Mouse (Mus musculus) kidney, embryonic 14.5 days (tissue): ENCODE results near the gene Ogdhl. TPM values are rescaled to one million over a fixed set of nuclear protein-coding genes. Genes with fewer than 3 reads are reported as not detected.
"Not testable (repeated sequence)": the region's sequence is repeated elsewhere in the genome, so short reads cannot be mapped to it uniquely, and the experiment has no call there.

Experiments
- ATAC-seq: fragments of 200-750 bp; cut with Nextera tagmentation; 2 replicates; pipeline ENCODE4 v1.8.0; 2017; ENCODE audit warnings: moderate number of reproducible peaks, mild to moderate bottlenecking, moderate TSS enrichment, moderate library complexity; ENCODE audit not compliant: low FRiP score, low TSS enrichment
- H3K27ac ChIP-seq: fragments of 300-500 bp; sonication (generic); 2 replicates; pipeline ENCODE4 v1.5.1; 2014; ENCODE audit warnings: low read depth, mild to moderate bottlenecking, low read length, moderate library complexity, mixed read lengths
- H3K27me3 ChIP-seq: fragments of 300-500 bp; sonication (generic); 2 replicates; pipeline ENCODE4 v1.6.1; 2014; ENCODE audit warnings: mild to moderate bottlenecking, low read length; ENCODE audit not compliant: control insufficient read depth, insufficient read depth
- H3K36me3 ChIP-seq: fragments of 300-500 bp; sonication (generic); 2 replicates; pipeline ENCODE4 v1.6.1; 2014; ENCODE audit warnings: low read length, mixed read lengths; ENCODE audit not compliant: control insufficient read depth, insufficient read depth
- H3K4me1 ChIP-seq: fragments of 300-500 bp; sonication (generic); 2 replicates; pipeline ENCODE4 v1.6.1; 2014; ENCODE audit warnings: low read length, mixed read lengths; ENCODE audit not compliant: control insufficient read depth, insufficient read depth
- H3K4me2 ChIP-seq: fragments of 300-500 bp; sonication (generic); replicated peaks from 2 replicates; pipeline ENCODE4 v1.6.1; 2014; ENCODE audit warnings: low read depth, mild to moderate bottlenecking, low read length
- H3K4me3 ChIP-seq: fragments of 300-500 bp; sonication (generic); 2 replicates; pipeline ENCODE4 v1.5.1; 2014; ENCODE audit warnings: mild to moderate bottlenecking, low read length
- H3K9ac ChIP-seq: fragments of 300-500 bp; sonication (generic); 2 replicates; pipeline ENCODE4 v1.6.1; 2014; ENCODE audit warnings: low read depth, mild to moderate bottlenecking, low read length, moderate library complexity
- H3K9me3 ChIP-seq: fragments of 300-500 bp; sonication (generic); 2 replicates; pipeline ENCODE4 v1.6.1; 2016; ENCODE audit warnings: low read length; ENCODE audit not compliant: control insufficient read depth
- WGBS: fragments of 180-500 bp; shearing (Covaris S2); extraction: QIAGEN DNeasy Blood & Tissue Kit; methylation state at CpG from one replicate; pipeline ENCODE4 v1.1.7; 2014; 5-methylcytosine and 5-hydroxymethylcytosine counted together
- polyA plus RNA-seq: library from polyadenylated mRNA; unstranded; fragments of >200 nt; fragmentation: Nextera tagmentation; extraction: Ambion mirVana; gene quantifications from 2 replicates; pipeline ENCODE4 v1.2.1, GENCODE M21; 2014

The Ogdhl gene
- polyA plus RNA-seq, 1 experiment from 2014 or later, result 11.3 TPM

DNA sequence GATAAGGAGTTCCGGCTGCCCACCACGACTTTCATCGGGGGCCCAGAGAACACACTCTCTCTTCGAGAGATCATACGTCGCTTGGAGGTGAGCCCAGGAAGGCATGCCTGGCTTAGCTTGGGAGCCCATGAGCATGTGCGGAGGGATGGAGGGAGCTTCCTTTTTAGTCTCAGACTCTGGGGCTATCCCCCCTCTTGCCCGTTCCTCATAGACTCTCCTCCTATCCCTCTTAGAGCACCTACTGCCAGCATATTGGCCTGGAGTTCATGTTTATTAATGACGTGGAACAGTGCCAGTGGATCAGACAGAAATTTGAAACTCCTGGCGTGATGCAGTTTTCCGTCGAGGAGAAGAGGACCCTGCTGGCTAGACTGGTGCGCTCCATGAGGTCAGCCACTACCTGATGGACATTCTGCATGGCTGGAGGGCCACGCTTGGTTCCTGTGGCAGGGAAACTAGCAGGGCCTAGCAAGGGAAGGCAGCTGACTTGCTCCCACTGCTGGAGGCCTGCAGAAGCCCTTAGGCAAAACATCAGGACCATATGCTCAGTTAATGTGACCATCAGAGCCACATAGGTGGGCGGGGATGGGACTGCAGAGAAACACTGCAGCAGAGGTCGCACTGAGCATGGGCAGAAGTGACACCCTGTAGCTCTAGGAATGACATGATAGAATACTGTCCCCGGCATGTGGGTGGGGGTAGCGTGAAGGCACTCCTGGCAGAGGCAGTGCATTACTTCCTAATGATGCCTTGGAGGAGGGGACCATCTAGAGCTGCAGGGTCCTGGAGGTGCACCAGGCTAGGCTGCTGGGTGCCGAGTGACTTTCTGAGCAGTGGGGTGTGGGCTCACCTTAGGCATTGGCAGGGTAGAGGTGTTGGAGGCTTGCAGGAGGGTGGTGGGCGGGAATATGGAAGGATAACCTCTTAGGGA lies 11.0 kb downstream of the Ogdhl start:
- Histone ChIP-seq H3K4me3 (no peak overlapping the region), H3K36me3 (peaks cover 2% of the 10 kb centered on the region; the same call in 1 of the 2 replicates), H3K27me3 (no peaks in the 10 kb centered on the region), H3K9ac (no peak overlapping the region), H3K4me2 (no peak overlapping the region), H3K4me1 (no peaks in the 10 kb centered on the region), H3K9me3 (no peaks in the 10 kb centered on the region), H3K27ac (no peak overlapping the region)
- 72% methylated on average over 20 of the region's 20 CpGs for WGBS
- no peak for ATAC-seq

DNA sequence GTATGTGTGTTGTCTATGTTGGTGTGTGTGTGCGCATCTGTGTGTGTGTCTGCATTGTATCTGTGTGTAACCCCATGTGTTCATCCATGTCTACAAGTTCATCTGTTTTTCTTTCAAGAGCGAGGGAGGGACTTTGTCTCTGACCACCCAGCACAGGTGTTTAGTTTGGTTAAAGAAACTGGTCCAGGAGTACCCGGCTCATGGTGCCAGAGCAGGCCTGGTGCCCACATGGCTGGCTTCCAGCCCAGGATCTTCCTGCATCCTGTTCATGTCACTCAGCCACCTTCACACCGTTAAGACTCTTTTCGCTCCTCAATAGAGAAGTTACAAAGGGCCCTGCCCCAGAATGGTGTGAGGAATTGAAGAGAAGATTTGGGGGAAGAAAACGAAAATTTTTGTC lies 14.2 kb downstream of the Ogdhl start:
- no peak overlapping the region for H3K9ac ChIP-seq
- H3K4me3 ChIP-seq, result no peak overlapping the region
- 87% methylated on average over 6 of the region's 6 CpGs for WGBS
- H3K9me3 ChIP-seq, result no peaks in the 10 kb centered on the region
- no peaks in the 10 kb centered on the region for H3K27me3 ChIP-seq
- H3K4me2 ChIP-seq, result no peak overlapping the region
- H3K36me3 ChIP-seq, result peaks cover 6% of the 10 kb centered on the region; the same call in 1 of the 2 replicates
- ATAC-seq, result no peak
- no peaks in the 10 kb centered on the region for H3K4me1 ChIP-seq
- H3K27ac ChIP-seq, result no peak overlapping the region

GRCm38 (mm10) chr14:32336547-32336946 lies 14.7 kb downstream of the Ogdhl start:
- WGBS, result 86% methylated on average over 11 of the region's 11 CpGs
- H3K36me3 ChIP-seq, result peaks cover 6% of the 10 kb centered on the region; the same call in 1 of the 2 replicates
- no peak overlapping the region for H3K4me2 ChIP-seq
- H3K9ac ChIP-seq, result no peak overlapping the region
- H3K9me3 ChIP-seq, result no peaks in the 10 kb centered on the region
- no peak overlapping the region for H3K27ac ChIP-seq
- H3K4me1 ChIP-seq, result no peaks in the 10 kb centered on the region
- no peak for ATAC-seq
- no peaks in the 10 kb centered on the region for H3K27me3 ChIP-seq
- no peak overlapping the region for H3K4me3 ChIP-seq

GRCm38 (mm10) chr14:32341823-32342222 lies 20.0 kb downstream of the Ogdhl start:
- Histone ChIP-seq H3K9ac (no peak overlapping the region), H3K27ac (no peak overlapping the region), H3K4me2 (no peak overlapping the region), H3K4me1 (no peaks in the 10 kb centered on the region), H3K36me3 (peaks cover 8% of the 10 kb centered on the region; the same call in 1 of the 2 replicates), H3K27me3 (no peaks in the 10 kb centered on the region), H3K9me3 (no peaks in the 10 kb centered on the region), H3K4me3 (no peak overlapping the region)
- ATAC-seq, result no peak
- 96% methylated on average over 7 of the region's 7 CpGs for WGBS

DNA sequence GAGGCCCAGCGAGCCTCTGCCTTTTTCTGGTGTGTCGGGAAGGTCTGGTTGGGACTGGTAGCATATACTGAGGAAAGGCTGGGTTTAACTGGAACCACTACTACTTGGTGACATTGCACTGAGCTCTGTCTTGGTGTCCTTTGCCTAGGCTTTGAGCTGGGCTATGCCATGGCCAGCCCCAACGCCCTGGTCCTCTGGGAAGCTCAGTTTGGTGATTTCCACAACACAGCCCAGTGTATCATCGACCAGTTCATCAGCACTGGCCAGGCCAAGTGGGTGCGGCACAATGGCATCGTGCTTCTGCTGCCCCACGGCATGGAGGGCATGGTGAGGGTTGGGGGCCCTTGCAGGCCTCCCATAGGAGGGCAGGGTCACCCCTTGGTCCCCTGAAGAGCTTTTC lies 22.4 kb downstream of the Ogdhl start:
- H3K9ac ChIP-seq, result no peak overlapping the region
- 90% methylated on average over 7 of the region's 7 CpGs for WGBS

DNA sequence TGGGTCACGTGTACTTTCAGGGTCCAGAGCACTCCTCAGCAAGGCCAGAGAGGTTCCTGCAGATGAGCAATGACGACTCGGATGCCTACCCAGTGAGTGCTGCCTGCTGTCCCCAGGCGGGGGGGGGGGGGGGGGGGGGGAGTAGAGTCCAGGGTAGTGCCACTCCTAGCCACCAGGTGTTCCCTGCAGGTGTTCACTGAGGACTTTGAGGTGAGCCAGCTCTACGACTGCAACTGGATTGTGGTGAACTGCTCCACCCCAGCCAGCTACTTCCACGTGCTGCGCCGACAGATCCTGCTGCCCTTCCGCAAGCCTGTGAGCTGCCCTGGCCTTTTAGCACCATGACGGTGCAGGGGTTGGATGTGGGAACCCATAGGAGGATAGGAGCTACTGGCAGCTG lies 22.9 kb downstream of the Ogdhl start:
- no peak overlapping the region for H3K9ac ChIP-seq
- H3K27ac ChIP-seq, result no peak overlapping the region
- no peak overlapping the region for H3K4me2 ChIP-seq
- peaks cover 5% of the 10 kb centered on the region; the same call in 1 of the 2 replicates for H3K36me3 ChIP-seq
- H3K27me3 ChIP-seq, result no peaks in the 10 kb centered on the region
- no peaks in the 10 kb centered on the region for H3K9me3 ChIP-seq
- no peaks in the 10 kb centered on the region for H3K4me1 ChIP-seq
- no peak for ATAC-seq
- 93% methylated on average over 7 of the region's 10 CpGs for WGBS
- H3K4me3 ChIP-seq, result no peak overlapping the region

More for the DNA sequence above, 22.4 kb downstream of the Ogdhl start:
- H3K4me2 ChIP-seq, result no peak overlapping the region
- ATAC-seq, result no peak
- H3K9me3 ChIP-seq, result no peaks in the 10 kb centered on the region
- H3K36me3 ChIP-seq, result peaks cover 5% of the 10 kb centered on the region; the same call in 1 of the 2 replicates
- no peaks in the 10 kb centered on the region for H3K27me3 ChIP-seq
- no peak overlapping the region for H3K27ac ChIP-seq
- H3K4me3 ChIP-seq, result no peak overlapping the region
- no peaks in the 10 kb centered on the region for H3K4me1 ChIP-seq

GRCm38 (mm10) chr14:32347307-32347706 lies 25.5 kb downstream of the Ogdhl start:
- Histone ChIP-seq H3K27me3 (no peaks in the 10 kb centered on the region), H3K36me3 (0 out of 2 replicates have a peak, but pooled peaks cover 1% of the 10 kb centered on the region), H3K4me2 (no peak overlapping the region), H3K9me3 (no peaks in the 10 kb centered on the region), H3K27ac (no peak overlapping the region), H3K9ac (no peak overlapping the region), H3K4me1 (no peaks in the 10 kb centered on the region), H3K4me3 (no peak overlapping the region)
- 94% methylated on average over 9 of the region's 9 CpGs for WGBS
- ATAC-seq, result no peak

DNA sequence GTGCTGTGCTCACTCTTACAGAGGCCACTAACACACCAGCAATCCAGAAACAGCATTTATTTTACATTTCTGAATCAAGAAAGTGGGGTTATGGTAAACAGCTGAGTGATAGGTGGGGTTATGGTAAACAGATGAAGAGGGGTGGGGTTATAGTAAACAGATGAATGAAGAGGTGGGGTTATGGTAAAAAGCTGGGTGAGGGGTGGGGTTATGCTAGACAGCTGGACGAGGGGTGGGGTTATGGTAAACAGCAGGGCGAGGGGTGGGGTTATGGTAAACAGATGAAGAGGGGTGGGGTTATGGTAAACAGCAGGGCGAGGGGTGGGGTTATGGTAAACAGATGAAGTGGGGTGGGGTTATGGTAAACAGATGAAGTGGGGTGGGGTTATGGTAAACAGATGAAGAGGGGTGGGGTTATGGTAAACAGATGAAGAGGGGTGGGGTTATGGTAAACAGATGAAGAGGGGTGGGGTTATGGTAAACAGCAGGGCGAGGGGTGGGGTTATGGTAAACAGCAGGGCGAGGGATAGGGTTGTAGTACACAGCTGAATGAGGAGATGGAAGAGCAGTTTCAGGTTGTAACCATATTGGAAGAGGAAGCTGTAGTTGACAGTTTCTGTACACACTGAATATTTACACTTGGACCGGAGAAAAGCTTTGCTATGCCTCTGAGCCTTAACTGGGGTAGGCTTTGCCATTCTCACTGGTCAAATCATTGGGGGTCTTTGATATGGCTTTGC lies 29.5 kb downstream of the Ogdhl start:
- H3K9me3 ChIP-seq, ATAC-seq, H3K4me2 ChIP-seq, H3K36me3 ChIP-seq, H3K4me1 ChIP-seq, H3K4me3 ChIP-seq, H3K27ac ChIP-seq, H3K27me3 ChIP-seq, H3K9ac ChIP-seq: not testable (repeated sequence)
- WGBS, result 30% methylated on average over 6 of the region's 6 CpGs

- H3K27ac ChIP-seq, result no peak overlapping the region
- ATAC-seq, result no peak
- no peak overlapping the region for H3K4me2 ChIP-seq
- H3K9ac ChIP-seq, result no peak overlapping the region
- WGBS, result 50% methylated on average over 7 of the region's 7 CpGs
- no peaks in the 10 kb centered on the region for H3K27me3 ChIP-seq
- H3K4me1 ChIP-seq, result no peaks in the 10 kb centered on the region
- H3K9me3 ChIP-seq, result no peaks in the 10 kb centered on the region
- no peak overlapping the region for H3K4me3 ChIP-seq
- no peaks in the 10 kb centered on the region for H3K36me3 ChIP-seq
These were observed 42.5 kb downstream of the Ogdhl start for GRCm38 (mm10) chr14:32364359-32364758.
